Mouse (Mus musculus) intestine, postnatal 0 days (tissue): Measurements from ENCODE around the gene Phf14. TPM values are rescaled to one million over a fixed set of nuclear protein-coding genes. Genes with fewer than 3 reads are reported as not detected.
"Not testable (repeated sequence)": the region's sequence is repeated elsewhere in the genome, so short reads cannot be mapped to it uniquely, and the experiment has no call there.

Source experiments
- ATAC-seq: fragments of 200-750 bp; cut with Nextera tagmentation; 2 replicates; pipeline ENCODE4 v1.8.0; 2017; ENCODE audit warnings: mild to moderate bottlenecking, moderate TSS enrichment, moderate library complexity
- H3K27ac ChIP-seq: fragments of 300-500 bp; sonication (generic); 2 replicates; pipeline ENCODE4 v1.5.1; 2014; ENCODE audit warnings: mild to moderate bottlenecking, low read depth, low read length, moderate library complexity
- H3K27me3 ChIP-seq: fragments of 300-500 bp; sonication (generic); replicated peaks from 2 replicates; pipeline ENCODE4 v1.6.1; 2014; ENCODE audit warnings: low read length, mixed read lengths; ENCODE audit not compliant: control insufficient read depth, insufficient read depth
- H3K36me3 ChIP-seq: fragments of 300-500 bp; sonication (generic); 2 replicates; pipeline ENCODE4 v1.6.1; 2014; ENCODE audit warnings: mild to moderate bottlenecking, moderate library complexity; ENCODE audit not compliant: control insufficient read depth, insufficient read depth
- H3K4me1 ChIP-seq: fragments of 300-500 bp; sonication (generic); replicated peaks from 2 replicates; pipeline ENCODE4 v1.6.1; 2014; ENCODE audit warnings: antibody characterized with exemption, low read length, mixed read lengths; ENCODE audit not compliant: control insufficient read depth, insufficient read depth
- H3K4me2 ChIP-seq: fragments of 300-500 bp; sonication (generic); replicated peaks from 2 replicates; pipeline ENCODE4 v1.6.1; 2014; ENCODE audit warnings: low read depth, mild to moderate bottlenecking, moderate library complexity
- H3K4me3 ChIP-seq: fragments of 300-500 bp; sonication (generic); 2 replicates; pipeline ENCODE4 v1.5.1; 2014; ENCODE audit warnings: low read depth, low read length
- H3K9ac ChIP-seq: fragments of 300-500 bp; sonication (generic); 2 replicates; pipeline ENCODE4 v1.6.1; 2014; ENCODE audit warnings: mild to moderate bottlenecking, low read depth, low read length
- H3K9me3 ChIP-seq: fragments of 300-500 bp; sonication (generic); 2 replicates; pipeline ENCODE4 v1.6.1; 2016; ENCODE audit warnings: mixed run types; ENCODE audit not compliant: control insufficient read depth
- CTCF ChIP-seq: sonication (generic); IDR thresholded peaks from 2 replicates; pipeline ENCODE4 v1.5.1; 2016; ENCODE audit warnings: low read depth, mild to moderate bottlenecking, control low read depth, antibody characterized with exemption, moderate library complexity
- WGBS: fragments of 180-500 bp; shearing (Covaris S2); extraction: QIAGEN DNeasy Blood & Tissue Kit; methylation state at CpG from one replicate; pipeline ENCODE4 v1.1.7; 2014; 5-methylcytosine and 5-hydroxymethylcytosine counted together
- polyA plus RNA-seq: library from polyadenylated mRNA; unstranded; fragments of >200 nt; fragmentation: Nextera tagmentation; extraction: Ambion mirVana; gene quantifications from 2 replicates; pipeline ENCODE4 v1.2.1, GENCODE M21; 2015

Phf14 gene
- polyA plus RNA-seq, 1 experiment from 2014 or later: 43.0 TPM

DNA sequence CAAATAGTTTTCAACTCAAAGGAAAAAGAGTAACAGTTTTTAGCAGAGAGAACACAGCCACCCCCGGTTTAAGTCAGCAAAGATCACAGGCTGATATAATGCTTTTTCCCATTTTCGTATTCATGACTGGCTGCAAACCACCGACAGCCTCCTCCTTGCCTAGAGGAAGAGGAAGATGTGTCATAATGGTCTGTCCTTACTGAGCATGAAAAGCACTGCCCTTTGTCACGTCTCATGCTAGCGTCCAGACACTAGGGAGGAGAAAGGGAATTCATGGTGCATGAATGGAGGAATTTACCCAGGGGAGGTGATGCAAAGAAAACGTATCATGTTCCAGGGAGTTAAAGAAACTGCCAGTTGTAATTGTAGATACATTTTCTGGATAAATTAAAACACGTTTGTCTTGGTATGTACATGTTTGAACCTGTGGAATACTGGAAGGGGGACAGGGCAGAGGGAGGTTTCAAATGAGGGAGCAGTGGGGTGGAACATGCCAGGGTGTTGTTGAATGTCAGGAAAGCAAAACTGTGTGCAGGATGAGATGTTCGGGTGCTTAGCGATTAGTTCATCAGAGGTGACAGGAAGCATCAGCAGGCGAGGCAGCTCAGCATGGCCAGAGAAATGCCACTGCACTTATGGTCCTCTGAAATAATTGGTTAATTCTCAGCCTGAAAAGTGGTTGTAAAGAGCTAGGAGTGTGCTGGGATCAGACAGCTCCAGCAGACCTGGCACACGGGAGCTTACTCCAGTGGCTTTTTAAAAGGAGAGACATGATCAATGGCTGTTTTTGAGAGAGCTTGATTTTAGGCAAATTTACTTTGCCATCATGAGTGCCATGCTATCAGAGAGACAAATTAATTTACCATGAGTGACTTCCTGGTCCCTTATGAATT is 209.6 kb downstream of the Phf14 start:
- no peak for ATAC-seq

DNA sequence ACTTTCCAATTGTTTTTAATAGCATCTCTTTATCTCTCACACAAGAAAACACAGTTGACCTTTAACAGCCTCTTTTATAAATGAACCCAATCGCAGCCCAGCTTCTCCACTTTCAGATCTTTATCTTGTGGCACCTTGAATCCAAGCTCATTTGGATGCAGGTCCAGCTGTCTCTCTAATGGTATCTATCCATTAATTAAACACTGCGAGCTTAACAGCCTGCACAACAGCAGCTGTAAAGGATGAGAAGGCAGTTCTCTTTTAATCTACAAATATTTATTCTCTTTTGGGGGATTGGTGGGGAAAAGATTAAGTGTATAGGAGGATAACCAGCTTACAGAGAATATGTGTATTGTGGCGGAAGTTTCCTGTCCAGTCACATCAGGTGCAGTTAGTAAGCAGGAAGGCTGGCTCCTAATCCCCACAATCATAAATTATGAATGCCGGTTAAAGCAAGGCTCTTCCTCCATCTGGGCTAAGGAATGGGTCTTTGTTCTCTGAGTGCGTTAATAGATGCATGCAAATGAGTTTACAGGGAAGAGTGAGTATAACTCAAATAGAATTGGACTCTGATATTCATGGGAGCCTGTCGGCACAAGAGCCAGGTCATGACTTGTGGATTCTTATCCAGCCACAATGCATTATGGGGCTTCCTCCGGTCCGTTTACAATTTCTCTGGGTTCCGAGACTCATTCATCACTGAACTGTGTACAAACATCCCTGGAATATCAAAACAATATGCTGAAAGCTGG is 210.4 kb downstream of the Phf14 start:
- Histone ChIP-seq H3K27ac (no peak overlapping the region), H3K27me3 (no peaks in the 10 kb centered on the region), H3K36me3 (no peaks in the 10 kb centered on the region), H3K4me2 (no peak overlapping the region), H3K4me1 (no peaks in the 10 kb centered on the region; the same call in 1 of the 2 replicates), H3K4me3 (no peak overlapping the region), H3K9me3 (no peaks in the 10 kb centered on the region), H3K9ac (no peak overlapping the region)
- WGBS: 30% methylated on average over 9 of the region's 9 CpGs
- TF ChIP-seq CTCF: no peak
- ATAC-seq: no peak

More for the DNA sequence above, 209.6 kb downstream of the Phf14 start:
- no peak overlapping the region for H3K27ac ChIP-seq
- no peak overlapping the region for H3K4me2 ChIP-seq
- H3K9me3 ChIP-seq: no peaks in the 10 kb centered on the region
- 58% methylated on average over 11 of the region's 11 CpGs for WGBS
- H3K4me1 ChIP-seq: no peaks in the 10 kb centered on the region; the same call in 1 of the 2 replicates
- H3K4me3 ChIP-seq: no peak overlapping the region
- no peaks in the 10 kb centered on the region for H3K36me3 ChIP-seq
- H3K27me3 ChIP-seq: no peaks in the 10 kb centered on the region
- H3K9ac ChIP-seq: no peak overlapping the region
- TF ChIP-seq CTCF: no peak

DNA sequence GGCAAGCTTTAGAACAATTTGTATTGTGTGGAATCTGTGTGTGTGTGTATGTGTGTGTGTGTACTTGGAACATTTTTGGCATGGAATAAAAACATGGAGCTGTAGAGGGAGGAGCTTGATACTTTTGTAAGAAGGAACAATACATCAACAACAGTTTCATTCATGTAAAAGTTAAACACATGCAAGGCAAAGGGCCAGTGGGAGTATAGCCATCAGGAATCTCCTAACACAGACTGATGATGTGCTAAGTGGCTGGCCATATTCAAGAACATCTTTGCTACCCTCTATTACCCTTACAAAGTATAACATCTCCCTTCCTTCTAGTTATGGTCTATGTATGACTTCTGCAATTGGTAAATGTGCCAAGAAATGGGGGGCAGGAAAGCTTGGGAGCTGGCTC is 215.2 kb downstream of the Phf14 start:
- Histone ChIP-seq H3K4me2 (no peak overlapping the region), H3K4me1 (no peaks in the 10 kb centered on the region; the same call in 1 of the 2 replicates), H3K9me3 (no peaks in the 10 kb centered on the region), H3K27ac (no peak overlapping the region), H3K36me3 (no peaks in the 10 kb centered on the region), H3K9ac (no peak overlapping the region), H3K27me3 (no peaks in the 10 kb centered on the region), H3K4me3 (no peak overlapping the region)
- TF ChIP-seq CTCF: no peak
- no peak for ATAC-seq

GRCm38 (mm10) chr6:12125031-12125803 is 217.6 kb downstream of the Phf14 start:
- H3K27ac ChIP-seq: no peak overlapping the region
- peak; percentile 83 for TF ChIP-seq CTCF
- H3K4me2 ChIP-seq: peak overlapping the region; percentile 4; the same call in 1 of the 2 replicates
- no peaks in the 10 kb centered on the region for H3K27me3 ChIP-seq
- H3K9me3 ChIP-seq: no peaks in the 10 kb centered on the region
- 35% methylated on average over 17 of the region's 17 CpGs for WGBS
- ATAC-seq: peak; percentile 72; the same call in 1 of the 2 replicates
- no peaks in the 10 kb centered on the region for H3K4me1 ChIP-seq
- no peaks in the 10 kb centered on the region for H3K36me3 ChIP-seq
- H3K4me3 ChIP-seq: no peak overlapping the region
- no peak overlapping the region for H3K9ac ChIP-seq

DNA sequence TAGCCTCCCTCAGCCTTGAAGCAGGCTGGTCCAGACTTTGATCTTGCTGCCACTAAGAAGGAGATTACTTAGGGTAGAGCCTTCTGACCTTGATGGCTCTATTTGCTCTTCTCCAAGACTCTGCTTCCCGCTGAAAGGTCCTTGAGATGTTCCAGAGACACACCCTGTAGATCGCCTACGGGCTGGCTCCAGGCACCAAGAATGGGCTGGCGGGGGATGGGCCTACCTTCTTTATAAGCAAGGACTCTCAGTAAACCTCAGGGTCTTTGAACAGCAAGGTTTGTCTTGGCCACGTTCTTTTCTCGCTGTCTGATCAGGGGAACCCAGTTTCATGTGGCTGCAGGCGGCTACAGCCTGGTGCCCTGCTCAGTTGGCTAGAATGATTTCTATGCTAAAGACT is 219.0 kb downstream of the Phf14 start:
- H3K27me3 ChIP-seq, H3K4me3 ChIP-seq, H3K36me3 ChIP-seq, H3K4me2 ChIP-seq, H3K27ac ChIP-seq, H3K9ac ChIP-seq, ATAC-seq, H3K9me3 ChIP-seq, H3K4me1 ChIP-seq: not testable (repeated sequence)
- 35% methylated on average over 7 of the region's 7 CpGs for WGBS

DNA sequence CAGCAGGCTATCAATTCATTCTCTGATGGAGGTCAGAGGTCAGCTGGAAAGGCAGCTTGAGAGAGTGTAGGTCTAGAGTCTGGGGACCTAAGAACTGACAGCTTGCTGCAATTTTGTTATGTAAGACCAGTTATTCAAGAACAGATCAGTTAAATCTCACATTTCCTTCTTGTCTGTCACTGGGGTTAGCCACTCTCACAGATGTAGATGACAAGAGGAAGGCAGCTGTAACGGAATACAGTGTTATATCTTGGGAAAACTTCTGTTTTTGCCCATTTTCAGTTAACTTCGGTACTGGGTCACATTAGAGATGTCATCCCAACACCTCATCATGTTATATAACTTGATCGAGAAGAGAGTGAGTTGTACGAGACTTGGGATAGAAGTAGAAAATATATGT is 219.7 kb downstream of the Phf14 start:
- TF ChIP-seq CTCF: no peak
- no peak overlapping the region for H3K9ac ChIP-seq
- WGBS: 90% methylated on average over 4 of the region's 4 CpGs
- H3K27ac ChIP-seq: no peak overlapping the region
- H3K27me3 ChIP-seq: no peaks in the 10 kb centered on the region
- no peaks in the 10 kb centered on the region for H3K36me3 ChIP-seq
- H3K4me3 ChIP-seq: no peak overlapping the region
- no peak for ATAC-seq
- H3K9me3 ChIP-seq: no peaks in the 10 kb centered on the region
- no peak overlapping the region for H3K4me2 ChIP-seq
- no peaks in the 10 kb centered on the region for H3K4me1 ChIP-seq

Other genes starting within 250 kb of the Phf14 start
- gene Ndufa4, start 312 bp upstream of the Phf14 start, polyA plus RNA-seq: 1,529 and 1,625 TPM in 2 replicates